Mouse (Mus musculus): ENCODE results near the gene Emp2. TPM values are rescaled to one million over a fixed set of nuclear protein-coding genes. Genes with fewer than 3 reads are reported as not detected.
A peak's percentile ranks its signal among the peaks of the same experiment; 100 is the strongest.
"Not testable (repeated sequence)": the region's sequence is repeated elsewhere in the genome, so short reads cannot be mapped to it uniquely, and the experiment has no call there.

The Emp2 gene
- total RNA-seq, 2 experiments from 2014 or later = 4.0 to 5.6 TPM

GRCm38 (mm10) chr16:10319914-10320569, 6.3 kb upstream of the Emp2 start:
- no peak for DNase-seq (ENCODE audit: low spot score)

- DNase-seq (ENCODE audit: low spot score) = no peak
These were observed 3.4 kb upstream of the Emp2 start for GRCm38 (mm10) chr16:10317197-10317544.

GRCm38 (mm10) chr16:10316493-10317196, 2.9 kb upstream of the Emp2 start:
- no peak for DNase-seq (ENCODE audit: low spot score)

- DNase-seq (ENCODE audit: low spot score) = no peak
These were observed 542 bp downstream of the Emp2 start for GRCm38 (mm10) chr16:10313226-10313625.

GRCm38 (mm10) chr16:10311989-10312388, 1.8 kb downstream of the Emp2 start:
- DNase-seq (ENCODE audit: low spot score) = no peak

GRCm38 (mm10) chr16:10311086-10311485, 2.7 kb downstream of the Emp2 start:
- peak; percentile 20 for DNase-seq (ENCODE audit: low spot score)

- DNase-seq (ENCODE audit: low spot score) = no peak
These were observed 3.3 kb downstream of the Emp2 start for GRCm38 (mm10) chr16:10310507-10310906.

GRCm38 (mm10) chr16:10307351-10307750, 6.4 kb downstream of the Emp2 start:
- no peak for DNase-seq (ENCODE audit: low spot score)

- DNase-seq (ENCODE audit: low spot score) = no peak
These were observed 7.7 kb downstream of the Emp2 start for GRCm38 (mm10) chr16:10306101-10306500.

GRCm38 (mm10) chr16:10301337-10301736, 12.4 kb downstream of the Emp2 start:
- DNase-seq (ENCODE audit: low spot score) = no peak

GRCm38 (mm10) chr16:10300231-10301186, 13.3 kb downstream of the Emp2 start:
- DNase-seq (ENCODE audit: low spot score) = no peak

- DNase-seq (ENCODE audit: low spot score) = no peak
These were observed 14.1 kb downstream of the Emp2 start for GRCm38 (mm10) chr16:10299637-10300036.

- DNase-seq (ENCODE audit: low spot score) = no peak
These were observed 15.8 kb downstream of the Emp2 start for GRCm38 (mm10) chr16:10297696-10298644.

- DNase-seq (ENCODE audit: low spot score) = no peak
These were observed 25.7 kb downstream of the Emp2 start for GRCm38 (mm10) chr16:10288115-10288514.

- DNase-seq (ENCODE audit: low spot score) = no peak
These were observed 27.1 kb downstream of the Emp2 start for GRCm38 (mm10) chr16:10286513-10287268.

- DNase-seq (ENCODE audit: low spot score) = no peak
These were observed 31.9 kb downstream of the Emp2 start for GRCm38 (mm10) chr16:10281890-10282289.

- peak; percentile 83 for DNase-seq (ENCODE audit: low spot score)
These were observed 33.3 kb downstream of the Emp2 start for GRCm38 (mm10) chr16:10280286-10280951.

- not testable (repeated sequence) for DNase-seq (ENCODE audit: low spot score)
These were observed 37.0 kb downstream of the Emp2 start for GRCm38 (mm10) chr16:10276778-10277177.

- DNase-seq (ENCODE audit: low spot score) = no peak
These were observed 39.3 kb downstream of the Emp2 start for GRCm38 (mm10) chr16:10274465-10274864.

GRCm38 (mm10) chr16:10272256-10272655, 41.5 kb downstream of the Emp2 start:
- DNase-seq (ENCODE audit: low spot score) = peak; percentile 9

Data from gastrocnemius, adult 18-20 months (tissue).